Mouse (Mus musculus) layer of hippocampus, adult 2 months (tissue): Measurements from ENCODE around the gene Gm21761. TPM values are rescaled to one million over a fixed set of nuclear protein-coding genes. Genes with fewer than 3 reads are reported as not detected.
"Not testable (repeated sequence)": the region's sequence is repeated elsewhere in the genome, so short reads cannot be mapped to it uniquely, and the experiment has no call there.

Source experiments
- DNase-seq, 2 experiments: peaks; one replicate each; pipeline ENCODE4 v3.0.0; 2022; ENCODE audit warnings: low spot score in 2 of 2
- H3K27ac ChIP-seq: fragments of 200-600 bp; 2 replicates; pipeline ENCODE4 v1.8.1; 2022
- H3K4me3 ChIP-seq: fragments of 200-600 bp; 2 replicates; pipeline ENCODE4 v1.8.1; 2022; ENCODE audit warnings: mild to moderate bottlenecking
- long read RNA-seq, 2 experiments: library from polyadenylated mRNA; stranded (forward); transcript quantifications; one replicate each; pipeline ENCODE4 v2.0.0; 2021; ENCODE audit warnings: borderline mapping rate in 2 of 2
- total RNA-seq, 2 experiments: library from RNA; stranded (reverse); gene quantifications; 2 replicates each; pipeline ENCODE4 v1.2.3; 2021

Gene Gm21761
- not detected for total RNA-seq
- long read RNA-seq, experiment 1, result 0 reads
- long read RNA-seq, experiment 2, result 0 reads

GRCm38 (mm10) chr13:119929172-119929571 is at the start of gene Gm21761:
Gm21761 (minus strand) TSS chr13:119929272.
- not testable (repeated sequence) for H3K4me3 ChIP-seq, H3K27ac ChIP-seq, DNase-seq

GRCm38 (mm10) chr13:119969163-119969562 is 40.1 kb upstream of the Gm21761 start:
- DNase-seq, H3K27ac ChIP-seq, H3K4me3 ChIP-seq: not testable (repeated sequence)

GRCm38 (mm10) chr13:119968193-119968592 is 39.1 kb upstream of the Gm21761 start:
- DNase-seq, H3K27ac ChIP-seq, H3K4me3 ChIP-seq: not testable (repeated sequence)

GRCm38 (mm10) chr13:119965968-119966367 is 36.9 kb upstream of the Gm21761 start:
- H3K27ac ChIP-seq, DNase-seq, H3K4me3 ChIP-seq: not testable (repeated sequence)

- not testable (repeated sequence) for DNase-seq, H3K4me3 ChIP-seq, H3K27ac ChIP-seq
Observed at GRCm38 (mm10) chr13:119965302-119965952, 36.4 kb upstream of the Gm21761 start.

GRCm38 (mm10) chr13:119962856-119963255 is 33.8 kb upstream of the Gm21761 start:
- not testable (repeated sequence) for DNase-seq, H3K4me3 ChIP-seq, H3K27ac ChIP-seq

GRCm38 (mm10) chr13:119955567-119955966 is 26.5 kb upstream of the Gm21761 start:
- not testable (repeated sequence) for H3K4me3 ChIP-seq, H3K27ac ChIP-seq, DNase-seq

GRCm38 (mm10) chr13:119955089-119955488 is 26.0 kb upstream of the Gm21761 start:
- not testable (repeated sequence) for DNase-seq, H3K27ac ChIP-seq, H3K4me3 ChIP-seq

GRCm38 (mm10) chr13:119950706-119951105 is 21.6 kb upstream of the Gm21761 start, which contains the start of gene B020031M17Rik:
B020031M17Rik (minus strand) TSS chr13:119950806.
- H3K4me3 ChIP-seq, DNase-seq, H3K27ac ChIP-seq: not testable (repeated sequence)

- H3K27ac ChIP-seq, H3K4me3 ChIP-seq, DNase-seq: not testable (repeated sequence)
Observed at GRCm38 (mm10) chr13:119924597-119925340, 4.3 kb downstream of the Gm21761 start.

GRCm38 (mm10) chr13:119916966-119917722 is 11.9 kb downstream of the Gm21761 start:
- DNase-seq, H3K27ac ChIP-seq, H3K4me3 ChIP-seq: not testable (repeated sequence)

- not testable (repeated sequence) for H3K27ac ChIP-seq, DNase-seq, H3K4me3 ChIP-seq
Observed at GRCm38 (mm10) chr13:119916449-119916848, 12.6 kb downstream of the Gm21761 start.

GRCm38 (mm10) chr13:119898549-119898948 is 30.5 kb downstream of the Gm21761 start:
- H3K27ac ChIP-seq, DNase-seq, H3K4me3 ChIP-seq: not testable (repeated sequence)

- DNase-seq, H3K4me3 ChIP-seq, H3K27ac ChIP-seq: not testable (repeated sequence)
Observed at GRCm38 (mm10) chr13:119894685-119895084, 34.4 kb downstream of the Gm21761 start, which contains the start of gene Tcstv1. Tcstv1 (minus strand) TSS chr13:119894785.

- H3K27ac ChIP-seq, H3K4me3 ChIP-seq, DNase-seq: not testable (repeated sequence)
Observed at GRCm38 (mm10) chr13:119886896-119887295, 42.2 kb downstream of the Gm21761 start.

- not testable (repeated sequence) for DNase-seq, H3K27ac ChIP-seq
Observed at GRCm38 (mm10) chr13:119864395-119864999, 64.6 kb downstream of the Gm21761 start.

GRCm38 (mm10) chr13:119862399-119862798 is 66.7 kb downstream of the Gm21761 start:
- not testable (repeated sequence) for H3K4me3 ChIP-seq, DNase-seq, H3K27ac ChIP-seq

More at GRCm38 (mm10) chr13:119864395-119864999, 64.6 kb downstream of the Gm21761 start:
- not testable (repeated sequence) for H3K4me3 ChIP-seq
